Mouse (Mus musculus): ENCODE results near the gene Neu1. TPM values are rescaled to one million over a fixed set of nuclear protein-coding genes. Genes with fewer than 3 reads are reported as not detected.
"Not testable (repeated sequence)": the region's sequence is repeated elsewhere in the genome, so short reads cannot be mapped to it uniquely, and the experiment has no call there.

Gene Neu1
- polyA plus RNA-seq, 1 experiment from 2014 or later: 75.4 TPM

DNA sequence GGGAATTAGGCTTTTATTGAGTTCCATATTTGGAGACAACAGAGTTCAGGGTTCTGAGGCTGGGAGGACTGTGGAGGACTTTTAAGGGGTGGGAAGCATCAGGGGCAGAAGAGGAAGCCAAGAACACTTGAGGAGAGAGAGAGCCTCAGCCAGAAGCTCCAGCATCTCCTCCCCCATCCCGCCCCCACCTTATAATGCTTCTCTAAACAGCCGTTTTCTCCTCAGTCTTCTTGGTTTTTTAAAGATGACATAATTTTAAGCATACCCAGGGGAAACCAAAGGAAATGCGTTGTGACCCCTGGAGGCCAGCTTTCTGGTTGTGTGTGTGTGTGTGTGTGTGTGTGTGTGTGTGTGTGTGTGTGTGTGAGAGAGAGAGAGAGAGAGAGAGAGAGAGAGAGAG is 31.1 kb downstream of the Neu1 start:
- no peak for ATAC-seq
- H3K27me3 ChIP-seq: no peaks in the 10 kb centered on the region
- no peak for TF ChIP-seq CTCF (IDR thresholded peaks at IDR 0.05)
- CTCF ChIA-PET: interaction anchor here (1.2 kb wide), 1 partner anchor 22 kb away, joined by 4 read pairs; no protein-coding TSS in a partner anchor
- in situ Hi-C loops (cut with MboI; ENCODE audit: low pct_unique_long_range_greater_than_20kb): no loop called here
- no peak for DNase-seq (ENCODE audit: low read depth, low spot score)
- POLR2A ChIA-PET: interaction anchor here (1.9 to 2.8 kb wide), 2 partner anchors 11 to 19 kb away, joined by 7 to 8 read pairs; partner anchors contain the start of genes Hspa1l and Lsm2

DNA sequence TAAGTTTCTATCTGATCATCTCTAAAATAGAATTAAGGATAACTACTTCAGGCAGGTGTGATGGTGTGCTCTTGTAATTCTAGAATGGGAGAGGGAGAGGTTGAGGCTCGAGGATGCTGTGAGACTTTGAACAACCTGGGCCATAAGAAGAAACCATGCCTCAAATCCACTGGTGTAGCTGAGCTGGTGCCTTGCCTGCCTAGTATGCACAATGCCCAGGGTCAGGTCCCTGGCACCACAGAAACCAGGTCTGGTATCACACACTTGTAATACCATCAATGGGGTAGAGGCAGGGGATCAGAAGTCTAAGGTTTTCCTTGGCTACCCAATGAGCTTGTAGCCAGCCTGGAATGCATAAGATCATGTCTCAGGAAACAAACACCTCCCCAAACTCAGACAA is 31.8 kb downstream of the Neu1 start:
- ChIA-PET POLR2A (interaction anchor here (2.8 kb wide), 1 partner anchor 19 kb away, joined by 7 read pairs; the partner anchor contains the start of gene Lsm2), CTCF (interaction anchor here (0.8 to 1.0 kb wide), 2 partner anchors 11 to 17 kb away, joined by 3 to 4 read pairs; no protein-coding TSS in a partner anchor)
- H3K27me3 ChIP-seq: no peaks in the 10 kb centered on the region
- DNase-seq (ENCODE audit: low read depth, low spot score): no peak
- no peak for TF ChIP-seq CTCF (IDR thresholded peaks at IDR 0.05)
- in situ Hi-C loops (cut with MboI; ENCODE audit: low pct_unique_long_range_greater_than_20kb): no loop called here
- no peak for ATAC-seq

DNA sequence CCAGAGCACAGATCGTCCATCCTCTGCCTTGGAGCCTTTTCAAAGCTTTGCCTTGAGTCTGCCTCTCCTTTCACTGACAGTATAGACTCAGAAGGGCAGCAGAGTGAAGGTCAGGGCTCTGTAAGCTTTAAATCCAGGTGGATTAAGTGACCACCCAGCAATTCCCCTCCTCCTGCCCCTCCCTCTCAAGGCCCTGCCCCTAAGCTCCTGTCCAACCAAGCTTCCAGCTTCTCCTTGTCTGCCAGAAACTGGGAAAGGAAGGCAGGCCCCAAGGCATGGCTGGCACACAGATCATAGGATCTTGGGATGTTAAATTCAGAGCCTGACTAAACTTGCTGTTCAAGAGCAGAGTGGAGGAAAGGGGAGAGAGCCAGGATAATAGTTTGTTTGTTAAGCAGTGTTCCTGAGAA is 33.6 kb downstream of the Neu1 start:
- ChIA-PET POLR2A (interaction anchor here (0.7 to 1.5 kb wide), 2 partner anchors 10 to 12 kb away, joined by 3 to 4 read pairs; no protein-coding TSS in a partner anchor), CTCF (interaction anchor here (0.6 to 1.9 kb wide), 6 partner anchors 8 to 56 kb away, joined by 3 to 7 read pairs (median 4); no protein-coding TSS in a partner anchor)
- DNase-seq (ENCODE audit: low read depth, low spot score): peak; percentile 63
- ATAC-seq: peak; percentile 49
- no peak for TF ChIP-seq CTCF (IDR thresholded peaks at IDR 0.05)
- no peaks in the 10 kb centered on the region for H3K27me3 ChIP-seq
- in situ Hi-C loops (cut with MboI; ENCODE audit: low pct_unique_long_range_greater_than_20kb): no loop called here

DNA sequence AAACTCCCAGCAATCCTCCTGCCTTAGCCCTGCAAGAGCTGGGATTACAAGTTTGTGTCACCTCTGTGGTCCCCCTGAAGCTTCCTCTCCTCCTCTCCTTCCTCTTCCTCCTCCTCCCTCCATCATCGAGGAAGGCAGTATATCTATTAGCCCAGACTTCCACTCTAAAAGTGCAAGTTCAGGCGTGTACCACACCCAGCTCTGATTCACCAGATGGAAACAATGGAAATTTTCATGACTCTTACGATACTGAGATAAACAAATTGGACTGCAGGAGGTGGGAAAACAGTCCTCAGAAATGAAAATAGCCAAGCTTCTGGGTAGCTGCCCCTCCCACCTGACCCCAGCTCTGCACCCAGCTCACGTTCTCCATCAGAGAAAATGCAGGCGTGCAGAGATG is 34.6 kb downstream of the Neu1 start:
- CTCF ChIA-PET: interaction anchor here (1.3 to 1.9 kb wide), 2 partner anchors 9 to 15 kb away, joined by 4 to 7 read pairs; no protein-coding TSS in a partner anchor
- H3K27me3 ChIP-seq: no peaks in the 10 kb centered on the region
- in situ Hi-C loops (cut with MboI; ENCODE audit: low pct_unique_long_range_greater_than_20kb): no loop called here
- POLR2A ChIA-PET: interaction anchor here (1.5 kb wide), 1 partner anchor 11 kb away, joined by 4 read pairs; no protein-coding TSS in a partner anchor
- ATAC-seq: no peak
- DNase-seq (ENCODE audit: low read depth, low spot score): no peak
- TF ChIP-seq CTCF (IDR thresholded peaks at IDR 0.05): no peak

DNA sequence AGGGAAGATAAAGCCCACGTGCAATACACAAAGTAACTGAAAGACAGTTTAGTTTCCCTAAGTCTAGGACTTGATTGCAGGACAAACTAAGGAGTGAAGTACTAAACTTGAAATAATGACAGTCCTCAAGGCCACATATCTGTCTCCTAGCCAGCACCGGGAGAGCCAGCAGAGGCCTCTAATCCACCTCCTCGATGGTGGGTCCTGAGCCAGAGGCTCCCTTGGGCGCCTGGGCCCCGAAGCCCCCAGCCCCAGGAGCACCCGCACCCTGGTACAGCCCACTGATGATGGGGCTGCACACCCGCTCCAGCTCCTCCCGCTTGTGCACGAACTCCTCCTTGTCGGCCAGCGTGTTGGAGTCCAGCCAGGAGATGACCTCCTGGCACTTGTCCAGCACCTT is 38.8 kb downstream of the Neu1 start, which contains the start of gene Gm20481:
TSS of gene Gm20481 (plus strand) at position 91 of the 400 bp plus-strand sequence.
- DNase-seq (ENCODE audit: low read depth, low spot score); CTCF ChIA-PET; POLR2A ChIA-PET; in situ Hi-C loops (cut with MboI; ENCODE audit: low pct_unique_long_range_greater_than_20kb); H3K27me3 ChIP-seq; ATAC-seq: not testable (repeated sequence)

DNA sequence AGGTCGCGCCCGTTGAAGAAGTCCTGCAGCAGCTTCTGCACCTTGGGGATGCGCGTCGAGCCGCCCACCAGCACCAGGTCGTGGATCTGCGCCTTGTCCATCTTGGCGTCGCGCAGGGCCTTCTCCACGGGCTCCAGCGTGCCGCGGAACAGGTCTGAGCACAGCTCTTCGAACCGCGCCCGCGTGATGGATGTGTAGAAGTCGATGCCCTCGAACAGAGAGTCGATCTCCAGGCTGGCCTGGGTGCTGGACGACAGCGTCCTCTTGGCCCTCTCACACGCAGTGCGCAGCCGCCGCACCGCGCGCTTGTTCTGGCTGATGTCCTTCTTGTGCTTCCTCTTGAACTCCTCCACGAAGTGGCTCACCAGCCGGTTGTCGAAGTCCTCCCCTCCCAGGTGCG is 39.8 kb downstream of the Neu1 start:
- ATAC-seq; POLR2A ChIA-PET; CTCF ChIA-PET; in situ Hi-C loops (cut with MboI; ENCODE audit: low pct_unique_long_range_greater_than_20kb); H3K27me3 ChIP-seq; DNase-seq (ENCODE audit: low read depth, low spot score): not testable (repeated sequence)

DNA sequence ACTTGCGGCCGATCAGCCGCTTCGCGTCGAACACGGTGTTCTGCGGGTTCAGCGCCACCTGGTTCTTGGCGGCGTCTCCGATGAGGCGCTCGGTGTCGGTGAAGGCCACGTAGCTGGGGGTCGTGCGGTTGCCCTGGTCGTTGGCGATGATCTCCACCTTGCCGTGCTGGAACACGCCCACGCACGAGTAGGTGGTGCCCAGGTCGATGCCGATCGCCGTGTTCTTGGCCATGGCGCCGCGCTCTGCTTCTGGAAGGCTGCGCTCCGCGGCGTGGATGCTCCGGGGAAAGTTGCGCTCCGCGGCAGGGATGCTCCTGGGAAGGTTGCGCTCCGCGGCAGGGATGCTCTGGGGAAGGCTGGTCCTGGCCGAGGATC is 40.6 kb downstream of the Neu1 start:
- in situ Hi-C loops (cut with MboI; ENCODE audit: low pct_unique_long_range_greater_than_20kb); ATAC-seq; POLR2A ChIA-PET; H3K27me3 ChIP-seq; DNase-seq (ENCODE audit: low read depth, low spot score): not testable (repeated sequence)
- CTCF ChIA-PET: interaction anchor here (1.2 kb wide), 1 partner anchor 15 kb away, joined by 4 read pairs; no protein-coding TSS in a partner anchor

DNA sequence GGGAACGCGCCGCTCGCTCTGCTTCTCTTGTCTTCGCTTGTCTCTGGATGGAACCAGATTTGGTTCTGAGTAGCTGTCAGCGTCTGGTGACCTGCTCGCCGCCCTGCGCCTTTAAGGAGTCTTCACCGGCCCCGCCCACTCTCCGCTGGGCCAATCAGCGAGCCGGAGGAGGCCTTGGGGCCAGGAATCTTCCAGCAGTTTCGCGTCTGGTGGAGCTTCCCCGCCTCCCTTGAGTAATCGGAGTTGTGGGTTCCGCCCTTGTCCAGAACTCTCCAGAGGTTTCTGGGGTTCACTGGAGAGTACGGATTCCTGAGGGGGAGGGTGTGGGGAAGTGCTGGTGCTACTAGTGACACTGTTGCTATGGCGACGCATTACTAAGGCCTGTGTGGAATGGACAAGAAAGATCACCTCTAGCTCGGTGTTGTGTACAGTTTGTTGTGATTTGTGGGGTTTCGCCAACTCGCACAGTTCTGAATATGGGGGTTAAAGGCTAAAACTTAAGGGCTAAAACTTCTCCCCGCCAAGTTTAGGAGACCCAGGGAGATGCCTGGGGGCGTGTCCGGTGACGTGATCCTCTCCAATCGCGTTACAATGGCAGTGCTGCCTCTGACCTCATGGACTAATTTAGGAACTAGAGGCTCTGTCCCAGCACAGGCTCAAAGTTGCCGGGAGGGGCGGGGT is 41.2 kb downstream of the Neu1 start, which contains the start of the genes Hspa1a and Hspa1l:
TSS of gene Hspa1a (minus strand) at position 88 of the 681 bp plus-strand sequence.
TSS of gene Hspa1l (plus strand) at position 635 of the 681 bp plus-strand sequence.
- CTCF ChIA-PET: interaction anchor here (1.2 kb wide), 1 partner anchor 16 kb away, joined by 4 read pairs; no protein-coding TSS in a partner anchor
- in situ Hi-C loops (cut with MboI; ENCODE audit: low pct_unique_long_range_greater_than_20kb); DNase-seq (ENCODE audit: low read depth, low spot score); H3K27me3 ChIP-seq: not testable (repeated sequence)
- ATAC-seq: peak; percentile 78
- POLR2A ChIA-PET: interaction anchor here (1.9 kb wide), 1 partner anchor 11 kb away, joined by 8 read pairs; no protein-coding TSS in a partner anchor

DNA sequence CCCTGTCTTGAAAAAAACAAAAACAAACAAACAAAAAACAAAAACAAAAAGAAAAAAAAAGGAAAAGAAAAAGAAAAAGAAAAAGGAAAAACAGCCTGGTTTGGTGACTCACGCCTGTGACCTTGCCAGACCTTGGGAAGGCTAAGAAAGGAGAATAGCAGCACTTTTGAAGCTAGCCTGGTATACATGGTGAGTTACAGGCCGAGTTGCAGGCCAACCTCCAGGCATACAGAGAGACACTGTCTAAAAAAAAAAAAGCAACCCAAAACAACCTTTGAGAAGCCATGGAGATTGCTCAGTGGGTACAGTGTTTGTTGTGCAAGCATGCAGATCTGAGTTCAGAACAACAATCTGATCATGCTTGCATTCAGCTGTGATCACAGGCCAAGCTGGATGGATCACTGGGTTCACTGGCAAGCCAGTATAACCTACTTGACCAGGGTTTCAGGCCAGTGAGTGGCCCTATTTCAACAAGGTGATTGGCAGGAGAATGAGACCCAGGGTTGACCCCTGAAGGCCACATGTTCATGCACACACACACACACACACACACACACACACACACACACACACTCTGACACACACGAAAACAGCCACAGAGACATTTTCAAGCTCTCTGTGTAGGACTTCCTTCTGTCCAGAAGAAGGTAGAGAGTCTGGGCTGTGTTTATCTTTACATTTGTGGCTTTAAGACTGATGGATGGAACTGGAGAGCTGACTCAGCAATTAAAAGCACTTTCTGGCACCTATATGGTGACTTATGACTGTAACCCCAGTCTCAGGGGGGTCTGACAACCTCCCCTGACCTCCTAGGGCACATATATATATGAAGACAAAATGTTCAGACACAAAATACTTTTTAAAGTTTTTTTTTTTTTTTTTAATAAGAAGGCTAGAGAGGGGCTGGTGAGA is 44.8 kb downstream of the Neu1 start:
- TF ChIP-seq CTCF (IDR thresholded peaks at IDR 0.05): no peak
- H3K27me3 ChIP-seq: no peaks in the 10 kb centered on the region
- ATAC-seq (no peak), DNase-seq (ENCODE audit: low read depth, low spot score) (no peak)
- POLR2A ChIA-PET: interaction anchor here (0.9 to 1.2 kb wide), 2 partner anchors 11 to 23 kb away, joined by 3 to 4 read pairs; no protein-coding TSS in a partner anchor
- CTCF ChIA-PET: interaction anchor here (1.3 to 3.0 kb wide), 3 partner anchors 8 to 23 kb away, joined by 4 to 12 read pairs (median 8); no protein-coding TSS in a partner anchor
- in situ Hi-C loops (cut with MboI; ENCODE audit: low pct_unique_long_range_greater_than_20kb): no loop called here

DNA sequence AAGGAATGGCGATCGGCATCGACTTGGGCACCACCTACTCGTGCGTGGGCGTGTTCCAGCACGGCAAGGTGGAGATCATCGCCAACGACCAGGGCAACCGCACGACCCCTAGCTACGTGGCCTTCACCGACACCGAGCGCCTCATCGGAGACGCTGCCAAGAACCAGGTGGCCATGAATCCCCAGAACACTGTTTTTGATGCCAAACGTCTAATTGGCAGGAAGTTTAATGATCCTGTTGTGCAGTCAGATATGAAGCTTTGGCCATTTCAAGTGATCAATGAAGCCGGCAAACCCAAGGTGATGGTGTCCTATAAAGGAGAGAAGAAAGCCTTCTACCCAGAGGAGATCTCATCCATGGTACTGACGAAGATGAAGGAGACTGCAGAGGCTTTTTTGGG is 45.9 kb downstream of the Neu1 start:
- H3K27me3 ChIP-seq: no peaks in the 10 kb centered on the region
- ATAC-seq: no peak
- ChIA-PET CTCF (interaction anchor here (1.3 to 2.9 kb wide), 2 partner anchors 9 to 21 kb away, joined by 4 to 12 read pairs; no protein-coding TSS in a partner anchor), POLR2A (interaction anchor here (0.9 to 1.2 kb wide), 2 partner anchors 12 to 25 kb away, joined by 3 to 4 read pairs; no protein-coding TSS in a partner anchor)
- DNase-seq (ENCODE audit: low read depth, low spot score): no peak
- TF ChIP-seq CTCF (IDR thresholded peaks at IDR 0.05): no peak
- in situ Hi-C loops (cut with MboI; ENCODE audit: low pct_unique_long_range_greater_than_20kb): no loop called here

Measured in Patski (cell line).